Mouse (Mus musculus): ENCODE results near the gene Lifr. TPM values are rescaled to one million over a fixed set of nuclear protein-coding genes. Genes with fewer than 3 reads are reported as not detected.

The Lifr gene
- total and polyA plus RNA-seq, 2 experiments from 2014 or later, result 12.2 to 28.0 TPM

DNA sequence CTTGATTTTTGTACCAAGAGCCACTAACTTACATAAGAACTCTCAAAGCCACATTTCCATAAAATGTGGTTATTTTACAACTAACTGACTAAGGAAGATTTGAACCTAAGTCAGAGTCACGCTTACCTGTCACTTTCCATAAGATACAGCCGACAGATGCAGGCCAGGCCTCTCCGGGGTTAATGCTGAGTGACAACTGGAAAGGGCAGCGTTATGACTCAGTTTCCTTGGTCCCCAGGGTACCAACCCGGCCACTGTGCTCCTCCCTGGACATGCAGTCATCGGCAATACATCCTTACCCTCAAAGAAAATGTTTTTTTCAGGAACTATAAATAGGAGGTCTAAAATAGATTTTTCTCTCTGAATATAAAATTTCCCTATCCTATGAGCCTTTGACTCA is 109.9 kb downstream of the Lifr start:
- Histone ChIP-seq H3K9me3 (ENCODE audit: low read length) (no peaks in the 10 kb centered on the region), H3K9ac (replicated peaks; ENCODE audit: low read length, poor library complexity, severe bottlenecking) (no peak overlapping the region), H3K27me3 (ENCODE audit: insufficient read depth, low read length) (no peaks in the 10 kb centered on the region), H3K4me1 (ENCODE audit: insufficient read depth, low read length) (no peaks in the 10 kb centered on the region), H3K36me3 (ENCODE audit: insufficient read depth, low read length) (no peaks in the 10 kb centered on the region), H3K4me3 (ENCODE audit: low read depth, low read length) (no peak overlapping the region), H3K4me2 (ENCODE audit: low read depth, low read length, poor library complexity, severe bottlenecking) (no peak overlapping the region), H3K27ac (ENCODE audit: low read depth, low read length) (no peak overlapping the region)
- 41% methylated on average over 6 of the region's 6 CpGs for WGBS
- DNase-seq (ENCODE audit: low spot score), result no peak
- no peak for TF ChIP-seq CTCF (IDR thresholded peaks at IDR 0.05)
- no peak for ATAC-seq (ENCODE audit: low FRiP score)

DNA sequence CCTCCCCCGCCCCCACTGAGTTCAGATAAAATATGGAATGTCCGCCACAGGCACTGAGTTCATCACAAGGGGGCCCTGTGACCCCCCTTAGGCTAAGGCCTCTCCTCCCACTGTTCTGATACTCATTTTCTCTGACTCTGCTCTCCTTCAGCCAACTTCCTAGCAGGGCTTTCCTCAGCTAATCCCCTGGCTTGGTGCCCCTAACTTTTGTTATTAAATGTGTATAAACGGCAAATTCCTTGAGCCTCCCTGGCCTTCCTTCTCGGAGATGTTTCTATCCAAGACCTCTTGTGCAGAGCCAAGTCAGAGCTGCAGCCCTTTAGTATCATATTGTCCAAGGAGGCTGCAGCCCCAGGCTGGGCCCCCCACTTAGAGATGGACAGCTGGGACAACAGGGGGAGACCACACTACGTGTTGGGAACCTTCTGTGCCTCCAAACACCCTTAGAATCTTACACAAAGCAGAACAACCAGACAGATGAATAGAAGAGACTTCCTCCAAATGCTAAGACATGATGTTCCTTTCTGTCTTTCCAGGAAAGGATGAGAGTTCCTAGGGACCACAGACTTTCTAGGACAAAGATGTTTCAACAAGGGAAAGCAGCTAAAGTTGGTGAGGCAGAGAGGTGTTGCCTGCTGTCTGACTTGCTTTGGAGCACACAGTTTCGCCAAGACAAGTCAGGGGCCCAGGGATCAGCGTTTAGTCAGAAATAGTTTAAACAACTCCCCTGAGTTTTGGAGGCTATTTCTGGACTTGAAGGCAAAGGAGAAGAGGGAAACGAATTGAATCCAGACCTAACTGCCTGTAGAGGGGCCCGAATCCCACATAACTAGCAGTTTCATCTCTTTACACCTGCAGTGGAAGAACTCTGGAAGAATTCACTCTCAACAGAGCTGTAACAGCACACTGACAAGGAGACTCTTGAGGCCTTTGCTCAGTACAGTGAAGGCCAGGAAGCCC is 111.3 kb downstream of the Lifr start:
- no peak overlapping the region for H3K4me3 ChIP-seq (ENCODE audit: low read depth, low read length)
- H3K4me2 ChIP-seq (ENCODE audit: low read depth, low read length, poor library complexity, severe bottlenecking), result no peak overlapping the region
- DNase-seq (ENCODE audit: low spot score), result no peak
- no peaks in the 10 kb centered on the region for H3K27me3 ChIP-seq (ENCODE audit: insufficient read depth, low read length)
- H3K9ac ChIP-seq (replicated peaks; ENCODE audit: low read length, poor library complexity, severe bottlenecking), result no peak overlapping the region
- no peak for TF ChIP-seq CTCF (IDR thresholded peaks at IDR 0.05)
- no peaks in the 10 kb centered on the region for H3K9me3 ChIP-seq (ENCODE audit: low read length)
- no peaks in the 10 kb centered on the region for H3K4me1 ChIP-seq (ENCODE audit: insufficient read depth, low read length)
- ATAC-seq (ENCODE audit: low FRiP score), result no peak; the same call in 1 of the 2 replicates
- no peaks in the 10 kb centered on the region for H3K36me3 ChIP-seq (ENCODE audit: insufficient read depth, low read length)
- WGBS, result 56% methylated on average over 9 of the region's 9 CpGs
- H3K27ac ChIP-seq (ENCODE audit: low read depth, low read length), result 0 out of 2 replicates have a peak overlapping the region, but pooled peaks have one; percentile 0

GRCm38 (mm10) chr15:7202981-7203380 is 112.6 kb downstream of the Lifr start:
- no peaks in the 10 kb centered on the region for H3K4me1 ChIP-seq (ENCODE audit: insufficient read depth, low read length)
- H3K36me3 ChIP-seq (ENCODE audit: insufficient read depth, low read length), result no peaks in the 10 kb centered on the region
- H3K4me3 ChIP-seq (ENCODE audit: low read depth, low read length), result no peak overlapping the region
- H3K27me3 ChIP-seq (ENCODE audit: insufficient read depth, low read length), result no peaks in the 10 kb centered on the region
- TF ChIP-seq CTCF (IDR thresholded peaks at IDR 0.05), result no peak
- DNase-seq (ENCODE audit: low spot score) (no peak), ATAC-seq (ENCODE audit: low FRiP score) (no peak)
- H3K9me3 ChIP-seq (ENCODE audit: low read length), result no peaks in the 10 kb centered on the region
- H3K27ac ChIP-seq (ENCODE audit: low read depth, low read length), result no peak overlapping the region
- no peak overlapping the region for H3K4me2 ChIP-seq (ENCODE audit: low read depth, low read length, poor library complexity, severe bottlenecking)
- H3K9ac ChIP-seq (replicated peaks; ENCODE audit: low read length, poor library complexity, severe bottlenecking), result no peak overlapping the region
- WGBS, result 90% methylated on average over 5 of the region's 5 CpGs

DNA sequence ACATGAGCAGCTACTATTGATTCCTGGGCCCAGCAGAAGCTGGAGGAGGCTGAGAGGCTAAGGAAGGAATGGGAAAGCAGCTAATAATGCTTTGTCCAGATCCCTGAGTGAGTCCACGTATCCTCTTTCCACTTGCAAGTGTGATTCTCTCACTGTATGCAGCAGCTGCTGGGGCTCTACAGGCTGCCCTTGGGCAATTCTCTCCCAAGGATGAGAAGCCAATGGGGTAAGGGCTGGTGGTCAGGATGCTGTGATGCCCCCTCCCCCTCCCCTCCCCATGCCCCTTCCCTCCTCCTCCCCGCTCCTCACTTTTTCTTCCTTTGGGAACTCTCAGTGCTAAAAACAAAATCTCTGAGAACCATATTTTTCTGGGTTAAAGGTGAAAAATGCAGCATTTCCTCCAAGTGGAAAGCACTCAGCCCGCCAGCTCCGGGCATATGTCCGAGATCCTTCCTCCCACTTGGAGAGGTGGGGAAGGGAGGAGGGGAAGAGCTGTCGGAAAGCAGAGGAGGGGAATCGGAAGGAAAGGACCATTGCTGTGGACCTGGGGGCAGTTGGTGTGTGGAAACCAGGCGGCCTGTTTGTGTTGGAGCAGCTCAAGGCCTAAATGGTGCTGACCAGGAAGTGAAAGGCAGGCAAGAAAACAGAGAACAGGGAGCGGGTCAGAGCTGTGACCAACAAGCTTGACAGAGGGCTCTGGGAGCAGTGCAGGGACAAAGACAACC is 113.4 kb downstream of the Lifr start:
- DNase-seq (ENCODE audit: low spot score), result peak; percentile 27
- H3K4me2 ChIP-seq (ENCODE audit: low read depth, low read length, poor library complexity, severe bottlenecking), result no peak overlapping the region
- no peak for TF ChIP-seq CTCF (IDR thresholded peaks at IDR 0.05)
- no peak overlapping the region for H3K4me3 ChIP-seq (ENCODE audit: low read depth, low read length)
- no peaks in the 10 kb centered on the region for H3K4me1 ChIP-seq (ENCODE audit: insufficient read depth, low read length)
- 68% methylated on average over 9 of the region's 9 CpGs for WGBS
- no peaks in the 10 kb centered on the region for H3K9me3 ChIP-seq (ENCODE audit: low read length)
- ATAC-seq (ENCODE audit: low FRiP score), result no peak
- no peak overlapping the region for H3K9ac ChIP-seq (replicated peaks; ENCODE audit: low read length, poor library complexity, severe bottlenecking)
- H3K27me3 ChIP-seq (ENCODE audit: insufficient read depth, low read length), result no peaks in the 10 kb centered on the region
- no peak overlapping the region for H3K27ac ChIP-seq (ENCODE audit: low read depth, low read length)
- H3K36me3 ChIP-seq (ENCODE audit: insufficient read depth, low read length), result no peaks in the 10 kb centered on the region

DNA sequence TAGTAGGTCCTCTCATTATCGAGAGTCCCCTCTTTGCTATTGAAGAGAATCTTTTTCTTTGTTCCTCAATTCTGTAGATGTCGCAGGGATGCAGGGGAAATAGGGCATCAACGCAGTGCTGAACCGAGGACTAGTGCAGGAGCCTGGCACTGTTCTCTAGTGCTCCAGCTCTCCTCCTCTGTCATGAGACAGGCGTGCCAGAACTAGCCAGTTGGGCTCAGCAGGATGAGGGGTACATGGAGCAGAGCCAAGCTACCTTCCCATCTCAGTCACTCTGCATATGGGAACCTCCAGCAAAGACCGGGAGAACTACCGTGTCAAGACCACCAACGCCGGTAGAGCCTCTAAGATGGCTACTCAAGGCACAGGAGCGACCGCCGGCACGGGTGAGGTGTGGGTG is 114.5 kb downstream of the Lifr start:
- Histone ChIP-seq H3K27ac (ENCODE audit: low read depth, low read length) (no peak overlapping the region), H3K4me3 (ENCODE audit: low read depth, low read length) (no peak overlapping the region), H3K27me3 (ENCODE audit: insufficient read depth, low read length) (no peaks in the 10 kb centered on the region), H3K9ac (replicated peaks; ENCODE audit: low read length, poor library complexity, severe bottlenecking) (no peak overlapping the region), H3K4me2 (ENCODE audit: low read depth, low read length, poor library complexity, severe bottlenecking) (no peak overlapping the region), H3K36me3 (ENCODE audit: insufficient read depth, low read length) (no peaks in the 10 kb centered on the region), H3K9me3 (ENCODE audit: low read length) (no peaks in the 10 kb centered on the region), H3K4me1 (ENCODE audit: insufficient read depth, low read length) (no peaks in the 10 kb centered on the region)
- 75% methylated on average over 13 of the region's 13 CpGs for WGBS
- no peak for ATAC-seq (ENCODE audit: low FRiP score)
- DNase-seq (ENCODE audit: low spot score), result peak; percentile 67
- no peak for TF ChIP-seq CTCF (IDR thresholded peaks at IDR 0.05)

- no peak overlapping the region for H3K9ac ChIP-seq (replicated peaks; ENCODE audit: low read length, poor library complexity, severe bottlenecking)
- ATAC-seq (ENCODE audit: low FRiP score) (no peak), DNase-seq (ENCODE audit: low spot score) (no peak)
- H3K9me3 ChIP-seq (ENCODE audit: low read length), result no peaks in the 10 kb centered on the region
- TF ChIP-seq CTCF (IDR thresholded peaks at IDR 0.05), result no peak
- no peaks in the 10 kb centered on the region for H3K27me3 ChIP-seq (ENCODE audit: insufficient read depth, low read length)
- no peak overlapping the region for H3K27ac ChIP-seq (ENCODE audit: low read depth, low read length)
- no peak overlapping the region for H3K4me3 ChIP-seq (ENCODE audit: low read depth, low read length)
- no peaks in the 10 kb centered on the region for H3K4me1 ChIP-seq (ENCODE audit: insufficient read depth, low read length)
- H3K36me3 ChIP-seq (ENCODE audit: insufficient read depth, low read length), result no peaks in the 10 kb centered on the region
- 46% methylated on average over 5 of the region's 5 CpGs for WGBS
- no peak overlapping the region for H3K4me2 ChIP-seq (ENCODE audit: low read depth, low read length, poor library complexity, severe bottlenecking)
Observed at GRCm38 (mm10) chr15:7206110-7206509, 115.7 kb downstream of the Lifr start.

Data from midbrain, postnatal 0 days (tissue).